Mouse (Mus musculus) embryonic facial prominence, embryonic 11.5 days (tissue): ENCODE results near the gene Tob1. TPM values are rescaled to one million over a fixed set of nuclear protein-coding genes. Genes with fewer than 3 reads are reported as not detected.

Source experiments
- polyA plus RNA-seq: library from polyadenylated mRNA; unstranded; fragments of >200 nt; fragmentation: Nextera tagmentation; extraction: Ambion mirVana; gene quantifications from 2 replicates; pipeline ENCODE4 v1.2.1, GENCODE M21; 2014

Tob1 gene
- polyA plus RNA-seq, 1 experiment from 2014 or later = 32.8 TPM

Other genes starting within 250 kb of the Tob1 start
- 425 and 429 TPM in 2 replicates for gene Gm20390, start 243.2 kb upstream of the Tob1 start, polyA plus RNA-seq
- 188 and 218 TPM in 2 replicates for gene Nme1, start 242.9 kb upstream of the Tob1 start, polyA plus RNA-seq
- 42.4 and 42.9 TPM in 2 replicates for gene Spag9, start 215.4 kb upstream of the Tob1 start, polyA plus RNA-seq
- gene Wfikkn2, start 34.6 kb downstream of the Tob1 start, polyA plus RNA-seq = 4.2 and 5.0 TPM in 2 replicates
- gene Gm21885, start 70.4 kb downstream of the Tob1 start, polyA plus RNA-seq = 0.29 TPM in 1 of 2 replicates, not detected in the other
- 114 and 126 TPM in 2 replicates for gene Luc7l3, start 110.5 kb downstream of the Tob1 start, polyA plus RNA-seq
- gene Ankrd40, start 116.5 kb downstream of the Tob1 start, polyA plus RNA-seq = 19.9 and 23.5 TPM in 2 replicates
- gene Abcc3, start 181.5 kb downstream of the Tob1 start, polyA plus RNA-seq = 0.60 and 0.63 TPM in 2 replicates